Mouse (Mus musculus) embryonic facial prominence, embryonic 11.5 days (tissue): ENCODE data around the gene Asic2. TPM values are rescaled to one million over a fixed set of nuclear protein-coding genes. Genes with fewer than 3 reads are reported as not detected.
A peak's percentile ranks its signal among the peaks of the same experiment; 100 is the strongest.

Source experiments
- ATAC-seq: fragments of 200-750 bp; cut with Nextera tagmentation; replicated peaks from 2 replicates; pipeline ENCODE4 v1.8.0; 2017; ENCODE audit warnings: low read depth; ENCODE audit not compliant: insufficient number of reproducible peaks, low FRiP score, low TSS enrichment
- DNase-seq: peaks from one replicate; pipeline ENCODE4 v3.0.0-alpha.2; 2015; ENCODE audit warnings: low spot score
- H3K27ac ChIP-seq: fragments of 300-500 bp; sonication (generic); replicated peaks from 2 replicates; pipeline ENCODE4 v1.5.1; 2014; ENCODE audit warnings: mild to moderate bottlenecking, low read depth, low read length, control low read depth
- H3K27me3 ChIP-seq: fragments of 300-500 bp; sonication (generic); 2 replicates; pipeline ENCODE4 v1.6.1; 2014; ENCODE audit warnings: mild to moderate bottlenecking, low read length, moderate library complexity, mixed read lengths; ENCODE audit not compliant: control insufficient read depth, insufficient read depth
- H3K36me3 ChIP-seq: fragments of 300-500 bp; sonication (generic); replicated peaks from 2 replicates; pipeline ENCODE4 v1.6.1; 2014; ENCODE audit warnings: low read depth, mild to moderate bottlenecking, low read length, moderate library complexity, mixed read lengths; ENCODE audit not compliant: control insufficient read depth, insufficient read depth
- H3K4me1 ChIP-seq: fragments of 300-500 bp; sonication (generic); 2 replicates; pipeline ENCODE4 v1.6.1; 2014; ENCODE audit warnings: low read length, mixed read lengths; ENCODE audit not compliant: control insufficient read depth, insufficient read depth
- H3K4me2 ChIP-seq: fragments of 300-500 bp; sonication (generic); 2 replicates; pipeline ENCODE4 v1.6.1; 2014; ENCODE audit warnings: low read depth, mild to moderate bottlenecking, control low read depth, low read length, moderate library complexity
- H3K4me3 ChIP-seq: fragments of 300-500 bp; sonication (generic); 2 replicates; pipeline ENCODE4 v1.5.1; 2014; ENCODE audit warnings: low read depth, low read length, control low read depth
- H3K9ac ChIP-seq: fragments of 300-500 bp; sonication (generic); replicated peaks from 2 replicates; pipeline ENCODE4 v1.6.1; 2014; ENCODE audit warnings: mild to moderate bottlenecking, control low read depth, low read length
- H3K9me3 ChIP-seq: fragments of 300-500 bp; sonication (generic); replicated peaks from 2 replicates; pipeline ENCODE4 v1.6.1; 2016; ENCODE audit warnings: mild to moderate bottlenecking, low read length, inconsistent platforms, mixed read lengths; ENCODE audit not compliant: control insufficient read depth
- WGBS: fragments of 180-500 bp; shearing (Covaris S2); extraction: QIAGEN DNeasy Blood & Tissue Kit; methylation state at CpG from one replicate; pipeline ENCODE4 v1.1.7; 2014; 5-methylcytosine and 5-hydroxymethylcytosine counted together
- polyA plus RNA-seq: library from polyadenylated mRNA; unstranded; fragments of >200 nt; fragmentation: Nextera tagmentation; extraction: Ambion mirVana; gene quantifications from 2 replicates; pipeline ENCODE4 v1.2.1, GENCODE M21; 2014

The Asic2 gene
- polyA plus RNA-seq, 1 experiment from 2014 or later: 0.46 TPM

DNA sequence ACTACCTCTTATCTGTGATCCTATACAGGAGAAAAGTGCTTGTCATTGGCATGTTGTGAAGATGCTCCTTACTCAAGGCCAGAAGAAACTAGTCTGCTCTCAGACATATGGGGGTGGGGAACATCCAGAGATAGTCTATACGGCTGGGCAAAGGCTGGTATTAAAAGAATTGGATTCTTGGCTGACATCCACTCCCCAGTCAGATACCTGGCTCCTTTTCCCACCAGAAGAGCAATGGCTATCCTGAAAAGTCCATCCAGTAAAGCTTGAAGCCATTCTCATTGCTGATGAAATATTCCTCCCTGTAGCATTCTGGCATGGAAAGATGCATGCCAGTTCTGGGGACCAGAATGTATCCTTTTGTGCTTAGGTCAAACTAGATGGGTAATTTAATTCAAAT is 218.2 kb downstream of the Asic2 start:
- no peaks in the 10 kb centered on the region for H3K27me3 ChIP-seq
- no peak overlapping the region for H3K4me3 ChIP-seq
- H3K36me3 ChIP-seq: no peaks in the 10 kb centered on the region
- H3K9ac ChIP-seq: no peak overlapping the region
- H3K4me2 ChIP-seq: no peak overlapping the region
- H3K9me3 ChIP-seq: no peaks in the 10 kb centered on the region
- ATAC-seq (no peak), DNase-seq (no peak)
- 94% methylated on average over 1 of the region's 1 CpGs for WGBS
- H3K27ac ChIP-seq: no peak overlapping the region
- no peaks in the 10 kb centered on the region for H3K4me1 ChIP-seq

DNA sequence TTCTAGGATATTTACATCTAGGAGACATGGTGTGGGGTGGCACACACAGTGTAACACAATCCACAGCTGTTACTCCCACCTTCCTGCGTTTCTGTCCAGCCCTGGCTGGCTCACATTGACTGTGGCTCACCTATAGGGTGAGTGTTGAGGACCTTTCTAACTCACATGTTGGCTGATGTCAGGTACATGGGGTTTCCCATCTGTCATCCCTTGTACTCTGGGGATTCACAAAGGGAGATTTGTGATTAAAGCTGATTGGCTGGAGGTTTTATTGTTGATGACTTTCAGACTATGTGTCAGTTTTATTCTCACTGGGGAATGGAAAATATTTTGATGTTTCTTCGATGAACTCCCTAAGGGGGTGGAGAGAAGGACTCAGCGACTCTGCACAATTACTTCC is 229.3 kb downstream of the Asic2 start:
- Histone ChIP-seq H3K9ac (no peak overlapping the region), H3K4me2 (no peak overlapping the region), H3K4me3 (no peak overlapping the region), H3K36me3 (no peaks in the 10 kb centered on the region), H3K27me3 (no peaks in the 10 kb centered on the region), H3K27ac (no peak overlapping the region), H3K4me1 (no peaks in the 10 kb centered on the region), H3K9me3 (no peaks in the 10 kb centered on the region)
- 61% methylated on average over 3 of the region's 3 CpGs for WGBS
- ATAC-seq: no peak
- no peak for DNase-seq

DNA sequence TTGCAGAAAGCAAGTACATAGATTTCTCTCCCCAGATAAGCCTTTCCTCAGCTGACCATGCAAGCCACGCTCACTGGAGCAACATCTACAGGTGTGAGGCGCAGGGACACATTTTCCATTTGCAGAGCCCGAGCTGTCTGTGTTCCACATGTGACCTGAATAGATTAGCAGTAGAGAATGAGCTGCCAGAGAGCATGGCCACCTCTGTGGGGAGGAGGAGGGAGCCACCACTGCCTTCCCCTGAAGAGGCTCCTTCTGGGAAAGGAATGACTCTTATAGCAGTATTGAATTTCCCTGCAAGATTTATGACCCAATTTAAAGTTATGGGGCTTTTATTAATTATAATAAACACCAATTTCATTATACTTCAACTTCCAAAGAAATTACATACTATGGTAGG is 230.5 kb downstream of the Asic2 start:
- Histone ChIP-seq H3K4me1 (no peaks in the 10 kb centered on the region), H3K36me3 (no peaks in the 10 kb centered on the region), H3K4me2 (no peak overlapping the region), H3K9me3 (no peaks in the 10 kb centered on the region), H3K4me3 (no peak overlapping the region), H3K27me3 (no peaks in the 10 kb centered on the region), H3K9ac (no peak overlapping the region), H3K27ac (no peak overlapping the region)
- no peak for DNase-seq
- no peak for ATAC-seq
- WGBS: 71% methylated on average over 3 of the region's 3 CpGs

DNA sequence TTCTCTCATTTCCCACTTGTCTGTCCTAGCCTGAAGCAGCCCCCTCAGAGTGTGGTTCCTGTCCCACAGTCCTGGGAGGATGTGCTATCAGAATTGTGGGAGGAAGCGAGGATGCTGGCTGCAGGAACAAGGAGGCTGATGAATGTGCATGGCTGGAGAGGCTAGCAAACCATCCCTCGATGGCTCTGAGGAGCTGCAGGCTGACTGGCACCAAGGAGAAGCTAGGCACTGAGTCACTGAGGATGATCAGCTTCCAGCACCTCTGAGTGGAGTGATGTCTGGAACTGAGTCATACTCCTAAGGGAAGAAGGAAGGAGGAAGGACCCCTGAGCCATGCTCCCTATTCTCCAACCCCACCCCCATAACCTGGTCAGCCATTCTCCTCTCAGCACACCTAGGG is 246.2 kb downstream of the Asic2 start:
- H3K36me3 ChIP-seq: no peaks in the 10 kb centered on the region
- no peak overlapping the region for H3K4me2 ChIP-seq
- no peaks in the 10 kb centered on the region for H3K4me1 ChIP-seq
- H3K9ac ChIP-seq: no peak overlapping the region
- no peak overlapping the region for H3K27ac ChIP-seq
- no peak overlapping the region for H3K4me3 ChIP-seq
- H3K9me3 ChIP-seq: no peaks in the 10 kb centered on the region
- 73% methylated on average over 2 of the region's 2 CpGs for WGBS
- no peaks in the 10 kb centered on the region for H3K27me3 ChIP-seq
- no peak for ATAC-seq
- DNase-seq: no peak

DNA sequence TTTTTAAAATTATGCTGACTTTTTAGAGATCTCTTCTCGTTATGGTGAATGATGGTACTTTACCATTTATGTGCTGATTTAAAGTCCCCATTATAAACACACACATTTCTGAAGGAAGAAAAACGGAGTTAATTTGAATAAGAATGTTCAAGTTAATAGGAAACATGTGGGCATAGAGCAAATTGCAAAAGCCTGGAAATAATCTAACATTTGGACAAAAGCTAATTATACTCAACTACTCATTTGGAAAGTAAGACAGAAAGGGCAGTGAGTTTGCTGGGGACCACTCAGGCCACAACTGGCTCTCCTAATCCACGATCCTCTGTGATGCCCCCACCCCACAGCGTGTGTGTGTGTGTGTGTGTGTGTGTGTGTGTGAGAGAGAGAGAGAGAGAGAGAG is 253.5 kb downstream of the Asic2 start:
- no peaks in the 10 kb centered on the region for H3K4me1 ChIP-seq
- ATAC-seq (0 out of 2 replicates have a peak, but pooled peaks have one; percentile 48), DNase-seq (peak; percentile 64)
- H3K4me2 ChIP-seq: no peak overlapping the region
- H3K4me3 ChIP-seq: no peak overlapping the region
- no peak overlapping the region for H3K9ac ChIP-seq
- H3K27me3 ChIP-seq: no peaks in the 10 kb centered on the region
- H3K9me3 ChIP-seq: no peaks in the 10 kb centered on the region
- peak overlapping the region; percentile 35; the same call in 1 of the 2 replicates for H3K27ac ChIP-seq
- WGBS: 33% methylated on average over 4 of the region's 4 CpGs
- H3K36me3 ChIP-seq: no peaks in the 10 kb centered on the region

DNA sequence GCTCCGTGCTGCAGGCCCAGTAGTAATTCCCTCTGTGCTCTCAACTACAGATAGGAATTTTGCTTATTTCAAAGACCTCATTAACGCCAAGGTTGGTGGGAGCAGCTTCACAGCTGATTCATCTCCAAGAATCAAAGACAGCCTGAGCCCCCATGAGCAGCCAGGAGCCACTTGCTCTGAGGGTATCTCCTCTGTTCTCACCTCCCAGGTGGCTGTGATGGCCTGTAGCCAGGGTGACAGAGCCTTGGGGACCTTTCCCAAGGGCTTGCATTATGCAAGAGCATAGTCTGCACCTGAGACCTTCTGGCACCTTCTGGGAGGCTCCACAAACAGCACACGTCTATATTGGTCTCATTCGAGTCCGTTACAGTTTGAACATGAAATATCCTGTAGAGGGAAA is 261.3 kb downstream of the Asic2 start:
- ATAC-seq (no peak), DNase-seq (no peak)
- WGBS: 76% methylated on average over 5 of the region's 5 CpGs
- H3K9me3 ChIP-seq: no peaks in the 10 kb centered on the region
- H3K27me3 ChIP-seq: no peaks in the 10 kb centered on the region
- H3K4me2 ChIP-seq: no peak overlapping the region
- H3K27ac ChIP-seq: no peak overlapping the region
- H3K9ac ChIP-seq: no peak overlapping the region
- H3K36me3 ChIP-seq: no peaks in the 10 kb centered on the region
- H3K4me3 ChIP-seq: no peak overlapping the region
- no peaks in the 10 kb centered on the region for H3K4me1 ChIP-seq

DNA sequence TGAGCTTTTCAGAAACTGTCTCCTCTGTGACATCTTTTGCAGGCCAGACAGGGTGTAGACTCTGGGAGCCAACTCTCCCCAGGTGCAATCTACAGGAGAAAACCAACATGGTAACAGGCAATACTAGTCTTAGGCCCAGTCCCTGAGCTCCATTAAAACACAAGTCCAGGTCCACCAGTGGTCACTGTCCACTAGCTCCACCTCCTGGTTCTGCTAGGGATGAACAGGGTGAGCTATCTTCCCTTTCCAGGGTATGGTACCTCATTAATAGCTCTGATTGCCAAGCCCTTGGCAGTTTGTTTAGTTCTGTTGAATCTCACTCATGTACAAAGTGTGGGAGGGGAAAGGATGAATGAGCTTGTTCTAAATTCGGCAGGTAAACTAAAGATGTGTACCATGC is 270.2 kb downstream of the Asic2 start:
- Histone ChIP-seq H3K27me3 (no peaks in the 10 kb centered on the region), H3K4me2 (no peak overlapping the region), H3K9me3 (no peaks in the 10 kb centered on the region), H3K4me3 (no peak overlapping the region), H3K9ac (no peak overlapping the region), H3K27ac (no peak overlapping the region), H3K36me3 (no peaks in the 10 kb centered on the region), H3K4me1 (no peaks in the 10 kb centered on the region)
- WGBS: 80% methylated on average over 1 of the region's 1 CpGs
- ATAC-seq (no peak), DNase-seq (no peak)

DNA sequence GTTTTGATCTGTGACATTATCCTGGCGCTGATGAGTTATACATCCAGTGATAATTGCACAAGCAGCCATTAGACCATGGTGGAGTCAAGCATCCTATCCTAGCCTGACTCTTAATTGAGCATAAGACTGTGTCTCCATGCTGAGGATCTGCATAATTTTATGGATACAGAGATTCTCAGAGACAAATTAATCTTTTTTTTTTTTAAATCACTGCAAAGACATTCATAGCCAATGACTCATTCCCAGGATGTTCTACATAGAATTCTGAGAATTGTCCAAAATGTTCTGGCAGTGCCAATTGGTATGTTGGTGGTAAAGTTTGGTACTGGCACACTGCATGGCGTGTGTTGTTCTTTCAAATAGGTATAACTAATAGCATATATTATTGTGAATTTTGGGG is 272.8 kb downstream of the Asic2 start:
- Histone ChIP-seq H3K36me3 (no peaks in the 10 kb centered on the region), H3K27ac (no peak overlapping the region), H3K4me1 (no peaks in the 10 kb centered on the region), H3K27me3 (no peaks in the 10 kb centered on the region), H3K4me3 (no peak overlapping the region), H3K4me2 (no peak overlapping the region), H3K9me3 (no peaks in the 10 kb centered on the region), H3K9ac (no peak overlapping the region)
- DNase-seq: no peak
- ATAC-seq: no peak
- WGBS: 89% methylated on average over 2 of the region's 2 CpGs
